Mouse (Mus musculus) cortical plate, adult 2 months (tissue): ENCODE data around the gene Lin52.
A peak's percentile ranks its signal among the peaks of the same experiment; 100 is the strongest.

Experiments used
- CTCF ChIP-seq: fragments of 200-500 bp; IDR thresholded peaks from 2 replicates; pipeline ENCODE4 v1.5.1; 2011; ENCODE audit warnings: mild to moderate bottlenecking, control low read depth, low read length; ENCODE audit not compliant: insufficient read depth; ENCODE audit errors: extremely low read depth
- POLR2A ChIP-seq: fragments of 200-500 bp; IDR thresholded peaks from 2 replicates; pipeline ENCODE4 v1.6.1; 2011; ENCODE audit warnings: mild to moderate bottlenecking, low read length, control low read depth; ENCODE audit not compliant: insufficient read depth; ENCODE audit errors: extremely low read depth

- TF ChIP-seq CTCF (no peak), POLR2A (peak; percentile 84)
Observed at GRCm38 (mm10) chr12:84416834-84417604, 34.2 kb upstream of the Lin52 start, which contains the start of gene Rnf113a2.
